Mouse (Mus musculus): ENCODE measurements around the gene Pfkm. TPM values are rescaled to one million over a fixed set of nuclear protein-coding genes. Genes with fewer than 3 reads are reported as not detected.

The Pfkm gene
- total and polyA plus RNA-seq, 2 experiments = 9.4 to 12.3 TPM

DNA sequence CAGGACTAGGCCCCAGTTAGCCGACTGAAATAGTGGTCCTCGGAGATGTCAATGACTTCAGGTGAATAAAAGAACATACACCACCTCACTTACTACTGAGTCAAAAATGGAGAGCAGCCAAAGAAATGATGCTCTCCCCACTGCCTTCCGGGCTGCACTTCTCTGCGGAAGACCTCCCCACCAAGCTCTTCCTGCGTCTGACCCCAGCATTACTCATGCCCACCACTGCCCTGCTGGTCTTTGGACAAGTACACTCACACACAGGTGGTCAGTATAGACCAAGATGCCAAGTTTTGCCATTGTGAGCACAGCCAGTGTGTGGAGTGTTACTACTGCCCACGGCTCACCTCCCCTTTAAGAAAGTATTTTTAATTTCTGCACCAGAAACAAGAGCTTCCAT is 10.0 kb downstream of the Pfkm start:
- WGBS = 89% methylated on average over 6 of the region's 6 CpGs
- no peak for DNase-seq (ENCODE audit: extremely low read depth, low read depth, low spot score)
- H3K27ac ChIP-seq (replicated peaks; ENCODE audit: insufficient read depth, low read depth, low read length) = no peak overlapping the region
- no peak overlapping the region for H3K9ac ChIP-seq (ENCODE audit: low read depth, low read length)
- TF ChIP-seq CTCF (IDR thresholded peaks at IDR 0.05; ENCODE audit: low read depth, low read length) (no peak), POLR2A (IDR thresholded peaks at IDR 0.05; ENCODE audit: extremely low read depth, insufficient read depth, low read length) (no peak)
- H3K27me3 ChIP-seq (ENCODE audit: control insufficient read depth, insufficient read depth, low read length) = no peaks in the 10 kb centered on the region
- no peaks in the 10 kb centered on the region for H3K36me3 ChIP-seq (ENCODE audit: control insufficient read depth, insufficient read depth, low read length)
- no peak overlapping the region for H3K4me3 ChIP-seq (ENCODE audit: insufficient read depth, low read depth, low read length)
- H3K79me2 ChIP-seq (ENCODE audit: control insufficient read depth, insufficient read depth, low read length) = no peaks in the 10 kb centered on the region
- no peaks in the 10 kb centered on the region for H3K4me1 ChIP-seq (ENCODE audit: control insufficient read depth, insufficient read depth, low read length)

DNA sequence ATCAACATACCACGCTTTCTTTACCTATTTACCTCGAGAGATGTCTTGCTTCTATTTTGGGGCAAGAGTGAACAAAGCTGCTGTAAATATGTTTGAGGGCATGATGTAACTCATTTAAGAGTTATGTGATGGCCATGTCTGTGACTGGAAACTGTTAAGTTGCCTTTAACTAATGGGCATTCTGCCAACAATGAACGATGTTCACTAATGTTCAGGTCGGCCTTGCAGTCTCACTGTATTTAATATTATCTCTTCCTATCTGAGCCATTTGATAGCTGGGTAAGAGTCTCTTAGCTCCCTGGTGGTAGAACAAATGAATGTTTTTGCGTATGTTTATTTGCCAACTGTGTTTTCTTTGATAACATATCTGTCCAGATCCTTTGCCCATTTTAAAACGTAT is 14.1 kb downstream of the Pfkm start:
- no peak for TF ChIP-seq CTCF (IDR thresholded peaks at IDR 0.05; ENCODE audit: low read depth, low read length)
- TF ChIP-seq POLR2A (IDR thresholded peaks at IDR 0.05; ENCODE audit: extremely low read depth, insufficient read depth, low read length) = no peak
- no peak overlapping the region for H3K9ac ChIP-seq (ENCODE audit: low read depth, low read length)
- 69% methylated on average over 6 of the region's 6 CpGs for WGBS
- DNase-seq (ENCODE audit: extremely low read depth, low read depth, low spot score) = no peak
- H3K27me3 ChIP-seq (ENCODE audit: control insufficient read depth, insufficient read depth, low read length) = no peaks in the 10 kb centered on the region
- no peak overlapping the region for H3K27ac ChIP-seq (replicated peaks; ENCODE audit: insufficient read depth, low read depth, low read length)
- peaks cover 3% of the 10 kb centered on the region; the same call in 1 of the 2 replicates for H3K4me1 ChIP-seq (ENCODE audit: control insufficient read depth, insufficient read depth, low read length)
- H3K36me3 ChIP-seq (ENCODE audit: control insufficient read depth, insufficient read depth, low read length) = no peaks in the 10 kb centered on the region
- H3K4me3 ChIP-seq (ENCODE audit: insufficient read depth, low read depth, low read length) = no peak overlapping the region
- H3K79me2 ChIP-seq (ENCODE audit: control insufficient read depth, insufficient read depth, low read length) = no peaks in the 10 kb centered on the region

DNA sequence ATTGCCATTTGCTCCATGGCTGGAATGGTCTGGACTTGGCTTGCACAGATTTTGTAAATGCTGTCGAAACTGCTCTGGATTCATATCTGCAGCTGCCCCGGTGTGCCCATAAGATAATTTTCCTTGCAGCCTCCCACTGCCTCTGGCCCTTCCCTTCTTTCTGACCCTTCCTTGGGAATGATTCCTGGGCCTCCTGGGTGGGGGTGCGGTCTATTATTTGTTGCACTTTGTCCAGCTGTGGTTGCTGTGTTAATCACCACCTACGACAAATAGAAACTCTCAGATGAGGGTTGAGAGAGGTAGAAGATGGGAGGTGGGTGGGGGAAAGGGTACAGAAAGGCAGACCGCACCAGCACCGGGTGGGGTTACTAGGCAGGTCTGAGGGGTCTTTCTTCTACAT is 14.8 kb downstream of the Pfkm start:
- Histone ChIP-seq H3K4me3 (ENCODE audit: insufficient read depth, low read depth, low read length) (no peak overlapping the region), H3K27ac (replicated peaks; ENCODE audit: insufficient read depth, low read depth, low read length) (no peak overlapping the region), H3K79me2 (ENCODE audit: control insufficient read depth, insufficient read depth, low read length) (no peaks in the 10 kb centered on the region), H3K9ac (ENCODE audit: low read depth, low read length) (no peak overlapping the region), H3K27me3 (ENCODE audit: control insufficient read depth, insufficient read depth, low read length) (no peaks in the 10 kb centered on the region), H3K4me1 (ENCODE audit: control insufficient read depth, insufficient read depth, low read length) (peaks cover 3% of the 10 kb centered on the region; the same call in 1 of the 2 replicates), H3K36me3 (ENCODE audit: control insufficient read depth, insufficient read depth, low read length) (no peaks in the 10 kb centered on the region)
- WGBS = 75% methylated on average over 6 of the region's 6 CpGs
- DNase-seq (ENCODE audit: extremely low read depth, low read depth, low spot score) = no peak
- no peak for TF ChIP-seq CTCF (IDR thresholded peaks at IDR 0.05; ENCODE audit: low read depth, low read length)
- TF ChIP-seq POLR2A (IDR thresholded peaks at IDR 0.05; ENCODE audit: extremely low read depth, insufficient read depth, low read length) = no peak

DNA sequence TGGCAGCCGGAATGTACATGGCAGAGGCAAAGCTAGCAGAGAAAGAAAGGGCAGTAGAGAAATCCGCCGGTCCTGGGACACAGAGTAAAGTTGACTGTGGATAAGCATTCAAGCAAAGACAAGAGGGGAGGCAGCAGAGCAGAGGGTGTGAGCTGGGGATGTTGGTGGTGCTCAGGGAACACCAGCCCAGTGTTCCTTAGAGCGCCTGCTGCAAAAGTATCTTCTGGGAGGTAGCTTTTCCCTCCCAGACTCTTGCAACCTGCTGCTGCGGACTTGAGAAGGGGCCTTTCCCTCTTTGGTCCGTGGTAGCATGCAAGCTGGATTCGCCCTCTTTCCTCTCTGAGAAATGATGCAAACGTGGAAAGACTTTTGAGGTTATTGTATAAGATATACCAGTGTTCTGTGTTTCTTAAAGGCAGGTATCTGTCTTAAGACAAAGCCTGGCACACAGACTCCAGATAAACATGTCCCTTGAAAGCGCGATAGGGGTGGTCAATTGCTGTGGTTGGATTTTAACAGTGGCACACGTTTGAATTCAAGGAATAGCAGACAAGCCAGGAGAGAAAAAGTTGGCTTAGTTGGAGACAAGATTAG is 15.4 kb downstream of the Pfkm start:
- Histone ChIP-seq H3K4me1 (ENCODE audit: control insufficient read depth, insufficient read depth, low read length) (peaks cover 3% of the 10 kb centered on the region; the same call in 1 of the 2 replicates), H3K36me3 (ENCODE audit: control insufficient read depth, insufficient read depth, low read length) (no peaks in the 10 kb centered on the region), H3K79me2 (ENCODE audit: control insufficient read depth, insufficient read depth, low read length) (no peaks in the 10 kb centered on the region), H3K27me3 (ENCODE audit: control insufficient read depth, insufficient read depth, low read length) (no peaks in the 10 kb centered on the region), H3K9ac (ENCODE audit: low read depth, low read length) (no peak overlapping the region), H3K27ac (replicated peaks; ENCODE audit: insufficient read depth, low read depth, low read length) (no peak overlapping the region), H3K4me3 (ENCODE audit: insufficient read depth, low read depth, low read length) (no peak overlapping the region)
- no peak for TF ChIP-seq CTCF (IDR thresholded peaks at IDR 0.05; ENCODE audit: low read depth, low read length)
- no peak for TF ChIP-seq POLR2A (IDR thresholded peaks at IDR 0.05; ENCODE audit: extremely low read depth, insufficient read depth, low read length)
- DNase-seq (ENCODE audit: extremely low read depth, low read depth, low spot score) = no peak
- WGBS = 40% methylated on average over 11 of the region's 11 CpGs

GRCm38 (mm10) chr15:98108297-98109152 is 16.1 kb downstream of the Pfkm start:
- H3K4me1 ChIP-seq (ENCODE audit: control insufficient read depth, insufficient read depth, low read length) = peaks cover 3% of the 10 kb centered on the region; the same call in 1 of the 2 replicates

More at GRCm38 (mm10) chr15:98108297-98109152, 16.1 kb downstream of the Pfkm start:
- H3K4me3 ChIP-seq (ENCODE audit: insufficient read depth, low read depth, low read length) = peak overlapping the region; percentile 75
- 0 out of 2 replicates have a peak overlapping the region, but pooled peaks have one; percentile 5 for H3K27ac ChIP-seq (replicated peaks; ENCODE audit: insufficient read depth, low read depth, low read length)
- H3K9ac ChIP-seq (ENCODE audit: low read depth, low read length) = peak overlapping the region; percentile 80
- TF ChIP-seq CTCF (IDR thresholded peaks at IDR 0.05; ENCODE audit: low read depth, low read length) = no peak
- 0 out of 2 replicates have a peak, but pooled peaks have one; percentile 3 for TF ChIP-seq POLR2A (IDR thresholded peaks at IDR 0.05; ENCODE audit: extremely low read depth, insufficient read depth, low read length)
- no peaks in the 10 kb centered on the region for H3K36me3 ChIP-seq (ENCODE audit: control insufficient read depth, insufficient read depth, low read length)
- WGBS = 4% methylated on average over 37 of the region's 37 CpGs
- DNase-seq (ENCODE audit: extremely low read depth, low read depth, low spot score) = peak; percentile 78
- H3K27me3 ChIP-seq (ENCODE audit: control insufficient read depth, insufficient read depth, low read length) = no peaks in the 10 kb centered on the region
- H3K79me2 ChIP-seq (ENCODE audit: control insufficient read depth, insufficient read depth, low read length) = no peaks in the 10 kb centered on the region

Data from liver, adult 2 months (tissue).